Mouse (Mus musculus): ENCODE measurements at regions not wholly inside any gene's neighbourhood (a gene's known extent, or its start where the extent isn't known, plus 50 kb on each side); places are given as distances from the start of the nearest gene placed in this dataset.

GRCm38 (mm10) chr19:23057739-23058501, 83.1 kb upstream of the Klf9 start:
- Histone ChIP-seq H3K27ac (ENCODE audit: low read depth, low read length) (0 out of 2 replicates have a peak overlapping the region, but pooled peaks have one; percentile 57), H3K27me3 (ENCODE audit: insufficient read depth, low read length) (no peaks in the 10 kb centered on the region), H3K9ac (peak overlapping the region; percentile 34; the same call in 1 of the 2 replicates), H3K9me3 (ENCODE audit: low read length) (no peaks in the 10 kb centered on the region), H3K4me2 (ENCODE audit: low read depth) (peak overlapping the region; percentile 55), H3K4me1 (ENCODE audit: insufficient read depth) (0 out of 2 replicates have a peak, but pooled peaks cover 5% of the 10 kb centered on the region), H3K36me3 (ENCODE audit: insufficient read depth) (no peaks in the 10 kb centered on the region), H3K4me3 (ENCODE audit: low read depth, low read length) (peak overlapping the region; percentile 28)
- WGBS: 18% methylated on average over 11 of the region's 11 CpGs
- no peak; the same call in 1 of the 2 replicates for TF ChIP-seq CTCF (IDR thresholded peaks at IDR 0.05; ENCODE audit: low read depth)
- DNase-seq (no peak), ATAC-seq (peak; percentile 42)

- Histone ChIP-seq H3K36me3 (ENCODE audit: insufficient read depth) (no peaks in the 10 kb centered on the region), H3K4me2 (ENCODE audit: low read depth) (no peak overlapping the region), H3K4me1 (ENCODE audit: insufficient read depth) (0 out of 2 replicates have a peak, but pooled peaks cover 5% of the 10 kb centered on the region), H3K4me3 (ENCODE audit: low read depth, low read length) (no peak overlapping the region), H3K9me3 (ENCODE audit: low read length) (no peaks in the 10 kb centered on the region), H3K27ac (ENCODE audit: low read depth, low read length) (no peak overlapping the region), H3K27me3 (ENCODE audit: insufficient read depth, low read length) (no peaks in the 10 kb centered on the region), H3K9ac (no peak overlapping the region)
- ATAC-seq (no peak), DNase-seq (no peak)
- 21% methylated on average over 4 of the region's 4 CpGs for WGBS
- no peak for TF ChIP-seq CTCF (IDR thresholded peaks at IDR 0.05; ENCODE audit: low read depth)
These were observed 82.5 kb upstream of the Klf9 start for GRCm38 (mm10) chr19:23058502-23058900.

GRCm38 (mm10) chr19:23061081-23061640, 79.9 kb upstream of the Klf9 start:
- WGBS: 79% methylated on average over 9 of the region's 9 CpGs
- no peak overlapping the region for H3K9ac ChIP-seq
- H3K4me1 ChIP-seq (ENCODE audit: insufficient read depth): 0 out of 2 replicates have a peak, but pooled peaks cover 5% of the 10 kb centered on the region
- ATAC-seq (no peak), DNase-seq (no peak)
- no peaks in the 10 kb centered on the region for H3K9me3 ChIP-seq (ENCODE audit: low read length)
- no peaks in the 10 kb centered on the region for H3K27me3 ChIP-seq (ENCODE audit: insufficient read depth, low read length)
- no peak for TF ChIP-seq CTCF (IDR thresholded peaks at IDR 0.05; ENCODE audit: low read depth)
- H3K4me2 ChIP-seq (ENCODE audit: low read depth): no peak overlapping the region
- H3K27ac ChIP-seq (ENCODE audit: low read depth, low read length): no peak overlapping the region
- no peaks in the 10 kb centered on the region for H3K36me3 ChIP-seq (ENCODE audit: insufficient read depth)
- no peak overlapping the region for H3K4me3 ChIP-seq (ENCODE audit: low read depth, low read length)

- TF ChIP-seq CTCF (IDR thresholded peaks at IDR 0.05; ENCODE audit: low read depth): no peak
- no peaks in the 10 kb centered on the region for H3K36me3 ChIP-seq (ENCODE audit: insufficient read depth)
- H3K27ac ChIP-seq (ENCODE audit: low read depth, low read length): no peak overlapping the region
- DNase-seq (no peak), ATAC-seq (no peak)
- H3K4me3 ChIP-seq (ENCODE audit: low read depth, low read length): no peak overlapping the region
- H3K4me1 ChIP-seq (ENCODE audit: insufficient read depth): 0 out of 2 replicates have a peak, but pooled peaks cover 5% of the 10 kb centered on the region
- H3K9me3 ChIP-seq (ENCODE audit: low read length): no peaks in the 10 kb centered on the region
- H3K9ac ChIP-seq: no peak overlapping the region
- no peak overlapping the region for H3K4me2 ChIP-seq (ENCODE audit: low read depth)
- WGBS: 97% methylated on average over 2 of the region's 2 CpGs
- H3K27me3 ChIP-seq (ENCODE audit: insufficient read depth, low read length): no peaks in the 10 kb centered on the region
These were observed 79.1 kb upstream of the Klf9 start for GRCm38 (mm10) chr19:23061906-23062305.

DNA sequence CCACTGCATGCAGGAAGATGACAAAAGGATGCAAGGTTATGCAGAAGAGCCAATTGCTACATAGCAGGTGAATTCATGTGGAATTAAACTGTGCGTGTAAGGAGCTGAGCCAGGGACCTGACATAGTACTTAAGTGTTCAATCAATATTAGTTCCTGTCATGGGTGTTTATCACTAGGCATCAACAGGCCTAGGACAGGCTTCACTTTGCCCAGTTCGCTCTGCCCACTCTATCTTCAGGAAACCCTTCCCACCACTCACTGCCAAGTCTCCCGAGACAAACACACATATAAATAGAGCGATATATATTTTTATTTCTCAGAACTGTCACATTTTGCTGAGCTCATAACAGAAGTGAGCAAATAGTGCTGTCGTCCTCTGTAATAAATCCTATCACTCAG, 78.2 kb upstream of the Klf9 start:
- ATAC-seq (no peak), DNase-seq (no peak)
- Histone ChIP-seq H3K4me1 (ENCODE audit: insufficient read depth) (0 out of 2 replicates have a peak, but pooled peaks cover 2% of the 10 kb centered on the region), H3K27me3 (ENCODE audit: insufficient read depth, low read length) (no peaks in the 10 kb centered on the region), H3K4me3 (ENCODE audit: low read depth, low read length) (no peak overlapping the region), H3K27ac (ENCODE audit: low read depth, low read length) (no peak overlapping the region), H3K36me3 (ENCODE audit: insufficient read depth) (no peaks in the 10 kb centered on the region), H3K9me3 (ENCODE audit: low read length) (no peaks in the 10 kb centered on the region), H3K4me2 (ENCODE audit: low read depth) (no peak overlapping the region), H3K9ac (no peak overlapping the region)
- 86% methylated on average over 5 of the region's 5 CpGs for WGBS
- TF ChIP-seq CTCF (IDR thresholded peaks at IDR 0.05; ENCODE audit: low read depth): no peak

GRCm38 (mm10) chr19:23065548-23065947, 75.5 kb upstream of the Klf9 start:
- Histone ChIP-seq H3K4me1 (ENCODE audit: insufficient read depth) (no peaks in the 10 kb centered on the region), H3K36me3 (ENCODE audit: insufficient read depth) (no peaks in the 10 kb centered on the region), H3K4me3 (ENCODE audit: low read depth, low read length) (no peak overlapping the region), H3K27ac (ENCODE audit: low read depth, low read length) (no peak overlapping the region), H3K27me3 (ENCODE audit: insufficient read depth, low read length) (no peaks in the 10 kb centered on the region), H3K9ac (no peak overlapping the region), H3K9me3 (ENCODE audit: low read length) (no peaks in the 10 kb centered on the region), H3K4me2 (ENCODE audit: low read depth) (no peak overlapping the region)
- 87% methylated on average over 5 of the region's 5 CpGs for WGBS
- no peak for DNase-seq
- TF ChIP-seq CTCF (IDR thresholded peaks at IDR 0.05; ENCODE audit: low read depth): no peak
- no peak for ATAC-seq

DNA sequence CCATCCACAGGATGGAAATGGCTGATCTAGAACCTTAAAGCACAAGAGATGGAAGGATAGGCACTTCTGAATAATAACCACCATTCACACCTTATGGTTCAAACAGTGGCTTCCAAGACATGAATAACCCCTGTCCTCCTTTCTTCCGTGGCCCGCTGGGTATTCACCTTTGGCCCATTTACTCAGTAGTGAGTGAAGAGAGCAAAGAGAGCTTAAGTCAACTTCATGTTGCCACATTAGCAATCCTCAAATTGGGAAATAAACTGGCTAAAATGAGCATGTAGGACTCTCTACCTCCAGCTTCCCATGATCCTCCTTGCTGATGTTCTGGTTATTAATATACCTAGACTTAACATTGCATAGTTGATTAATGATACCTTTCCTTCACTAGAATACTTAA, 74.3 kb upstream of the Klf9 start:
- 88% methylated on average over 2 of the region's 2 CpGs for whole genome bisulfite sequencing
- Histone ChIP-seq H3K36me3 (ENCODE audit: insufficient read depth) (no peaks in the 10 kb centered on the region), H3K9me3 (ENCODE audit: low read length) (no peaks in the 10 kb centered on the region), H3K4me3 (ENCODE audit: low read depth, low read length) (no peak overlapping the region), H3K4me1 (ENCODE audit: insufficient read depth) (no peaks in the 10 kb centered on the region), H3K9ac (no peak overlapping the region), H3K4me2 (ENCODE audit: low read depth) (no peak overlapping the region), H3K27me3 (ENCODE audit: insufficient read depth, low read length) (no peaks in the 10 kb centered on the region), H3K27ac (ENCODE audit: low read depth, low read length) (no peak overlapping the region)
- no peak for ATAC-seq
- DNase-seq: no peak
- TF ChIP-seq CTCF (IDR thresholded peaks at IDR 0.05; ENCODE audit: low read depth): no peak

Measured in forebrain, postnatal 0 days (tissue).